Mouse (Mus musculus) WW6 (cell line): ENCODE results near the gene Myo16.

Source experiments
- DNase-seq: peaks from one replicate; pipeline ENCODE4 v3.0.0-alpha.2; 2013; ENCODE audit warnings: low read depth, low spot score

The Myo16 gene

GRCm38 (mm10) chr8:10625262-10625661, 471.6 kb downstream of the Myo16 start:
- DNase-seq: no peak

GRCm38 (mm10) chr8:10628725-10629124, 475.0 kb downstream of the Myo16 start:
- no peak for DNase-seq

DNA sequence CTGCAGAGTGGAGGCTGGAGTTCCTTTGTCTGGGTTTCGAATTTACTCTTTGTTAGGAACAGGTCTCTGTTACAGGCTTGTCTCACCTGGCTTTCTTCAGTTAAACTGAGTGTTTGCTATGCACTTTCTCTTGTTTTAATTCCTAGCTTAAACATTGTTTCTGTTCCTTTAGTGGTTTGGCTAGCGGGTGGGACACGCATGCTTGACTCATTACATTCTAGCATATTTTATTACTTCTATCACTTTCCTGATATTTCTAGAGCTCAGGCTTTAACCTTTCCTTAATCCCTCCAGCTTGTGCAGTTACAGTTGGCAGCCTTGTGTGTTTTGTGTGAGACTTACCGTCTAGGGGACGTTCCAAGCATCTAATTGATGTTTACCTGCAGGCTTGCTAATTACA, 476.2 kb downstream of the Myo16 start:
- DNase-seq: no peak

GRCm38 (mm10) chr8:10631006-10631405, 477.3 kb downstream of the Myo16 start:
- no peak for DNase-seq

GRCm38 (mm10) chr8:10632603-10633002, 478.9 kb downstream of the Myo16 start:
- no peak for DNase-seq

GRCm38 (mm10) chr8:10633360-10634140, 479.8 kb downstream of the Myo16 start:
- DNase-seq: no peak

GRCm38 (mm10) chr8:10634421-10634820, 480.7 kb downstream of the Myo16 start:
- no peak for DNase-seq

DNA sequence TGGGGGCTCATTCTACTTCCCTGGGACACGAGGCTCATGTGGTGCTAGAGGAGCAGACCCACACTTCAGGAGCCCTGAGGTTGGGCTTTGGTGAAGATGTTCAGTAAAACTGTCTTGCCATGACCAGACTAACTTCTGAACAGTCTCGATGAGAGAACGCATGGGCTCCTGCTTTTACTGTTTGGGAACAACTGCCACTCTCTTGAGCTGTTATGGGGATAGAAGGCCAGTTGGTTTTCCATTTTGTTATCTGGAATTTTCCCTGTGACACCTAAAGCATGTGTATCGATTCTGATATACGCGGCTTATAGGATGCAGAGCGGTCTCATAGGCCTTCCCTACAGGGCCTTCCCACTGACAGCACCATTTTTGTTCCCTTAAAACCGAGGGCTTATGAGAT, 485.2 kb downstream of the Myo16 start:
- DNase-seq: no peak

DNA sequence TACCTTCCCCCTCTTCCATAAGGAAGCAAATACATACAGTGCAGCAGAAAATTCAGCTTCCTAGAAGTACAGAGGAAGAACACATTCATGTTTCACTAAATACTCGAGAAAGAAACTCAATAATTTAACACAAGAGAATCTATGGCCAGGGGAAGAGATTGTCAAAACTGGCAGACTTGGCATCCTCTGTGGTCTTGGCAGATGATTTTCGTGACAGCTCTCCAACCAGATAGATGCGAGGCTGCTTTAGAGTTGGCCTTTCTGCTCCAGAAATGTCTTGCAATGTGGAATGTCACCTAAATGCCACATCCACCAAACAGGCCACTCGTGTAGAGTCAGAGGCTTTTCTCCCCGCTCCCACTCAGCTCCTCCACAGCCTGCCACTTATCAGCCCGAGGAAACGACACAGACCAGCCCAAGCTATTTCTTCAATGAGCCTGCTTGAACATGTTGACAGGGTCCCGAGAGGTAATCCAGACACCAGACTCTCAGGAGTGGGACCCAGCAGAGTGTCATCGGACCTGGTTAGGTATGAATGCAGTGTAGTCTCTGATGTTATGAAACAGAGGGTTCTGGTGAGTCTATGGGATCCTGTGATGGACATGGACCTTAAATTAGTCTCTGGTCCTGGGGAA, 486.6 kb downstream of the Myo16 start:
- DNase-seq: no peak

GRCm38 (mm10) chr8:10640859-10641258, 487.1 kb downstream of the Myo16 start:
- no peak for DNase-seq

- DNase-seq: no peak
Observed at GRCm38 (mm10) chr8:10641343-10641742, 487.6 kb downstream of the Myo16 start.

DNA sequence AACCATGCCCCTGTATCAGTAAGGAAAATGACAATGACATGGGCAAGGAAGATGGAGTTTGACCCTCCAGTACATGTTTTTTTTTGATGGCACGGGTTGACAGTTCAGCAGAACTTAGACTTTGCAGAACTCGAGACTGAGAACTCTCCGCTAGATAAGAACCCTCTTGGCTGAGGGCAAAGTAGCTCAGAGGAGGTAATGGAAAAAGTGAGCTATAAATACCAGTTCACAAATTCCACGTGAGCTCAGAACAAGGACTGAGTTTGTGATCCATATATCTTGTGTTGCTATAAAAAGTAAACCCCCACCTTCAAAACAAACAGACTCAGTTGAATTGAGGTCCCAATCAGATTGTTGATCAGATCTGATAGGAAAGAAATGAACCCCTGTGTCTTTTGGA, 489.5 kb downstream of the Myo16 start:
- DNase-seq: no peak

DNA sequence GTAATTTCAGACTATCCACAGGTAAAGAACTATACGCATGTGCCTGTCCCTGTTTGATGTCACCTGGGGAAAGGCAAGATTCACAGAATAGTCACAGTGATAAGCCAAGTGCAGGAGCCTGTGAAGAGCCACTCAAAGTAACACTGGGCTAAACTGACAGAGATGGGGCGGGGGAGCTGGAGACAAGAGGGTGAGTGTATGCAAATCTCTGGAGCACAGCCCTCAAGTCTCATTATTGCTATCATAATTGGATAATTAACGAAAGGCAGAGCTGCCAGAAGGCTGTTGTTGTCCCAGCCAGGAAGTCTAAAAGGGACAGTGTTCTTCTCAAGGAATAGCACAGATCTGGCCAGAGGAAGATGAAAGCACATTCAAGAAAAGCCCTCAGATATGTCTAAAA, 490.8 kb downstream of the Myo16 start:
- DNase-seq: no peak

- DNase-seq: no peak
Observed at GRCm38 (mm10) chr8:10645740-10646139, 492.0 kb downstream of the Myo16 start.

DNA sequence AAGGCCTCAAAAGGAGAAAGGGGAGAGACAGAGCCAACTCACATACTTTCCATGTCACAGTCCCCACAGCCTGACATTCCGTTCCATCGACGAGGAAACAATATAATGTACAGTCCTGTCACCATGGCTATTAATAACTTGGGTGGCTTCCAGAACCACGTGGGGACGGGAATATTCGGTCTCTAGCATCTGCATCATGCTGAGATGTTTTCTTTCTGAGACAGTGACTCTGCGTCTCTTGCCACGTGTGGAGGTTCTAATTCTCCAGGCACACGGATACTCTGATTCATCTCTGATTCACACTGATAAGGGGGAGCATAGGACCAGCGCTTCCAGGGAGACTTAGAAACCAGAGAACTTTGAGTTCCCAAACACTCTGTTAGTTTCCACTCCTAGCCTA, 492.8 kb downstream of the Myo16 start:
- DNase-seq: no peak

- no peak for DNase-seq
Observed at GRCm38 (mm10) chr8:10651546-10652315, 498.0 kb downstream of the Myo16 start.

- no peak for DNase-seq
Observed at GRCm38 (mm10) chr8:10653282-10653681, 499.6 kb downstream of the Myo16 start.

DNA sequence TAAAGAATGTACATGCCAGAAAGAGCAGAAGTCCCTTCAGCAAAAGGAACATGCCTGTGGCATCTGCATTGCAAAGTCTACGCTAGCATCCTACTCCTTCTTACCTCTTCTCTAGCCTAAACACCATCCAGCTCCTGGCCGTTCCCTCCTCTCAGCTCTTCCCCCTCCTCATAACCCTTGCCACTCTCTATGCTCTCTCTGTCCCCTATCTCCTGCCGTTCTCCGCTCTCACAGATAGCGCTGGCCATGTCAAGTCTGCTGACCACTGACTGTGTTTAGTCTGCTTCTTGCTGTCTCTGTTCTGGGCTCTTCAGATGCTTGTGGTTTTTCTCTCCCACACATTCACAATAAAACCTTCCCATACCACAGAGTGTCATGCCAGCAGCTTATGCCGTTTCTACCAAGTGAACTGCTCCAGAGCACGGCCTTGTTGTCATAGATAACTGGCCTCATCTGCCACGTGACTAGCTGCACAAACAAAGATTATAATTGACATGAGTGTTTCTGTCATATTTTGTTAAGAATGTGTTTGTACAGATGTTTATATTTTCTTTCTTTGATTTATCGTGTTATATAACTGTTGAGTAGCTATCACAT, 501.3 kb downstream of the Myo16 start:
- no peak for DNase-seq

- peak; percentile 82 for DNase-seq
Observed at GRCm38 (mm10) chr8:10663770-10664470, 510.2 kb downstream of the Myo16 start.

- DNase-seq: no peak
Observed at GRCm38 (mm10) chr8:10664861-10665543, 511.3 kb downstream of the Myo16 start.

DNA sequence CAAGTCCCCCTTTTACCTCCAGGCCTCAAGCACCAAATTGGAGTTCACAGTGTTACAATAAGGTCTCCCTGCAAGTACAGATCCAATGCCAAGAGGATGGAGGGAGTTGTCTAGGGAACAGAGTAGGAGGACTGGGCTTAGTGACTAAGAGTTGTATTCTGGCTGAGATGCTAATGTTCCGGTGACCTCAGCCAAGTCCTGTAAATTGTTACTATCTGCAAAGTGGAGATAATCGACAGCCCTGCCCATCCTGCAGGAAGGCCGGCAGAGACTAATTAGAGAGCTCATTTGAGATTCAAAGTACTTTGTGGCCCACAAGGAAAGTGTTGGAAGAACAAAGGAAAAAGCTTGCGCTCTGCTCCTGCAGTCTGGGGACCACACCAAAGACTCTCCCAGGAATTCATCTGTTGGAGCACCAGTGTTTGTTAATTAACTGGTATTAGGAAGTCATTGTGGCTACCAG, 512.1 kb downstream of the Myo16 start:
- no peak for DNase-seq
